Mouse (Mus musculus) ES-E14 (cell line): ENCODE results near the gene Ampd3. TPM values are rescaled to one million over a fixed set of nuclear protein-coding genes. Genes with fewer than 3 reads are reported as not detected.

ENCODE experiments used
- DNase-seq: peaks from one replicate; pipeline ENCODE4 v3.0.0-alpha.2; 2013; ENCODE audit warnings: low read depth, low spot score
- H3K27ac ChIP-seq: 2 replicates; pipeline ENCODE4 v1.5.1; 2012; ENCODE audit warnings: low read depth, mild to moderate bottlenecking, low read length, moderate library complexity, mixed read lengths; ENCODE audit not compliant: poor library complexity, insufficient read depth, severe bottlenecking
- H3K36me3 ChIP-seq: 2 replicates; pipeline ENCODE4 v1.6.1; 2012; ENCODE audit warnings: mild to moderate bottlenecking, low read length, moderate library complexity, mixed read lengths; ENCODE audit not compliant: control insufficient read depth, poor library complexity, insufficient read depth, severe bottlenecking
- H3K4me1 ChIP-seq, 2 experiments: fragments of 150-350 bp in 1 of 2; sonication (generic) in 1 of 2; 2 replicates each; pipeline ENCODE4 v1.6.1; 2012; ENCODE audit warnings: low read length in 2 of 2, mild to moderate bottlenecking in 1 of 2, mixed read lengths in 1 of 2; ENCODE audit not compliant: control insufficient read depth in 2 of 2, insufficient read depth in 2 of 2, poor library complexity in 1 of 2
- H3K4me3 ChIP-seq, 2 experiments: fragments of 150-350 bp in 1 of 2; sonication (generic) in 1 of 2; 2 replicates each; pipeline ENCODE4 v1.5.1; 2012; ENCODE audit warnings: low read length in 2 of 2, low read depth in 1 of 2, mild to moderate bottlenecking in 1 of 2, mixed read lengths in 1 of 2; ENCODE audit not compliant: insufficient read depth in 1 of 2, poor library complexity in 1 of 2, severe bottlenecking in 1 of 2
- H3K9ac ChIP-seq: 2 replicates; pipeline ENCODE4 v1.6.1; 2012; ENCODE audit warnings: low read depth, mild to moderate bottlenecking, low read length, mixed read lengths; ENCODE audit not compliant: poor library complexity, insufficient read depth, severe bottlenecking
- H3K9me3 ChIP-seq: fragments of 150-350 bp; sonication (generic); 2 replicates; pipeline ENCODE4 v1.6.1; 2012; ENCODE audit warnings: low read depth, mild to moderate bottlenecking, low read length; ENCODE audit not compliant: control insufficient read depth, insufficient read depth
- CHD2 ChIP-seq: IDR thresholded peaks from 2 replicates; pipeline ENCODE4 v1.6.1; 2014; ENCODE audit warnings: mild to moderate bottlenecking, low read depth, low read length, inconsistent platforms
- HCFC1 ChIP-seq: IDR thresholded peaks from 2 replicates; pipeline ENCODE4 v1.6.1; 2012; ENCODE audit warnings: low read length, inconsistent platforms, borderline replicate concordance; ENCODE audit not compliant: insufficient read depth
- MAFK ChIP-seq: IDR thresholded peaks from 2 replicates; pipeline ENCODE4 v1.6.1; 2014; ENCODE audit warnings: mild to moderate bottlenecking, low read depth, low read length, inconsistent platforms; ENCODE audit not compliant: insufficient read depth
- ZC3H11A ChIP-seq: IDR thresholded peaks from 2 replicates; pipeline ENCODE4 v1.6.1; 2012; ENCODE audit warnings: low read depth, mild to moderate bottlenecking, inconsistent platforms, low read length, borderline replicate concordance
- ZNF384 ChIP-seq: IDR thresholded peaks from 2 replicates; pipeline ENCODE4 v1.6.1; 2012; ENCODE audit warnings: low read depth, low read length, inconsistent platforms
- in situ Hi-C, 2 experiments: fragments of 600-800 bp; cut with MboI; formaldehyde crosslinking; loops; one replicate each; pipeline ENCODE4 v1.15.1; 2025; ENCODE audit warnings: low sequenced_read_pairs in 2 of 2, inconsistent platforms in 1 of 2; ENCODE audit not compliant: unreplicated experiment in 2 of 2
- total RNA-seq: library from RNA; depleted of rRNA; stranded (reverse); fragments of 300-350 nt; gene quantifications from 2 replicates; pipeline ENCODE4 v1.2.3, GENCODE M21; 2012

Gene Ampd3
- total RNA-seq, 1 experiment: 2.4 TPM

- no peaks in the 10 kb centered on the region for H3K36me3 ChIP-seq
- H3K4me3 ChIP-seq: no peak overlapping the region
- in situ Hi-C loops: no loop called here
- peaks cover 3% of the 10 kb centered on the region in 2 experiments; a peak in 2 of 4 replicates for H3K4me1 ChIP-seq
- H3K27ac ChIP-seq: no peak overlapping the region
- TF ChIP-seq ZNF384 (no peak), MAFK (no peak)
- DNase-seq: no peak
- H3K9ac ChIP-seq: no peak overlapping the region
- H3K9me3 ChIP-seq: no peaks in the 10 kb centered on the region
Measured at GRCm38 (mm10) chr7:110785741-110786146, 17.7 kb downstream of the Ampd3 start.

- no peaks in the 10 kb centered on the region for H3K9me3 ChIP-seq
- DNase-seq: no peak
- H3K27ac ChIP-seq: no peak overlapping the region
- in situ Hi-C loops: no loop called here
- no peak overlapping the region for H3K9ac ChIP-seq
- H3K4me3 ChIP-seq: no peak overlapping the region
- no peaks in the 10 kb centered on the region for H3K36me3 ChIP-seq
- peaks cover 0 to 3% of the 10 kb centered on the region in 2 experiments; a peak in 2 of 4 replicates for H3K4me1 ChIP-seq
- TF ChIP-seq HCFC1: no peak
- TF ChIP-seq CHD2: no peak
- TF ChIP-seq ZNF384: no peak
- TF ChIP-seq MAFK: no peak
- no peak for TF ChIP-seq ZC3H11A
Measured at GRCm38 (mm10) chr7:110787310-110787709, 19.3 kb downstream of the Ampd3 start.

DNA sequence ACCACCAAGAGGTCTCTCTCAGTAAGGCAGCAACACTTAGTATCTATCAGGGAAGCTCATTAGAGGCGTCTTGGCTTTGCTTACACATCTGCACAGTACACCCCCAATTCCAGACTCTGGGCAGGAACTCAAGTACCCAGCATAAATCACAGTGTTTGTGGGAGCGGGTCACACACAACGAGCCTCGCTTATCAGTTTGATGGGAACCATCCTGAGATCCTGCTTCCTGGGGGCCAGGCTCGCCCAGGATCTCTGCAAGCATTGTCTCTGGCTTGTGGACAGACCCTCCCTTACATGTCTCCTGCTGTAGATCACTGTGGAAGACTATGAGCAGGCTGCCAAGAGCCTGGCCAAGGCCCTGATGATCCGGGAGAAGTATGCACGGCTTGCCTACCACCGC, 22.9 kb downstream of the Ampd3 start:
- Histone ChIP-seq H3K36me3 (no peaks in the 10 kb centered on the region), H3K27ac (no peak overlapping the region), H3K4me1 (no peaks in the 10 kb centered on the region), H3K9ac (no peak overlapping the region), H3K4me3 (no peak overlapping the region), H3K9me3 (no peaks in the 10 kb centered on the region)
- in situ Hi-C loops: no loop called here
- no peak for DNase-seq
- no peak for TF ChIP-seq MAFK
- TF ChIP-seq CHD2: no peak
- TF ChIP-seq ZC3H11A: no peak
- TF ChIP-seq ZNF384: no peak
- no peak for TF ChIP-seq HCFC1

DNA sequence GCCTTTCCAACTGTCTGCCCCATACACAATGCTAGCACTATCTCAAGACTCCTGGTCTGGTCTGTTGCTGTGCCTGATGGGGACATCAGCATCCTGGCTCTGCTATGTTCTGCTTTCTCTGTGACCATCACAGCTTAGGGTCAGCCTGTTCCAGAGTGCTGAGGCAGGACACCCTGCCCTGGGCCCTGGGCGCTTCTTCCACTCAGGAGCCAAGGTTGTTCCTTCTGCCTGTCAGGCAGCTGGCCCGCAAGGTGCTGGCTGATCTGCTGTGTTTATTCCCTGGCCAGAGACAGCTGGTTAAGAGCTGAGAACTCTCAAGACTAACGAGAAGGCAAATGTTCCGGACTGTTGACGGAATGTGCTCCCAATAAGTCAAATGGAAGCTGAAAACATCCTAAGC, 24.2 kb downstream of the Ampd3 start:
- no peak overlapping the region for H3K4me3 ChIP-seq
- in situ Hi-C loops: no loop called here
- no peak overlapping the region for H3K9ac ChIP-seq
- H3K9me3 ChIP-seq: no peaks in the 10 kb centered on the region
- no peak for TF ChIP-seq ZNF384
- no peak for TF ChIP-seq MAFK
- no peak for TF ChIP-seq HCFC1
- TF ChIP-seq CHD2: no peak
- TF ChIP-seq ZC3H11A: no peak
- H3K36me3 ChIP-seq: no peaks in the 10 kb centered on the region
- DNase-seq: no peak
- no peaks in the 10 kb centered on the region for H3K4me1 ChIP-seq
- H3K27ac ChIP-seq: no peak overlapping the region

GRCm38 (mm10) chr7:110792834-110793233, 24.8 kb downstream of the Ampd3 start:
- in situ Hi-C loops: no loop called here
- TF ChIP-seq HCFC1: no peak
- H3K4me1 ChIP-seq: no peaks in the 10 kb centered on the region
- no peaks in the 10 kb centered on the region for H3K9me3 ChIP-seq
- DNase-seq: no peak
- no peak overlapping the region for H3K9ac ChIP-seq
- H3K27ac ChIP-seq: no peak overlapping the region
- H3K36me3 ChIP-seq: no peaks in the 10 kb centered on the region
- H3K4me3 ChIP-seq: no peak overlapping the region
